Mouse (Mus musculus): ENCODE measurements around the gene Ncdn.

DNA sequence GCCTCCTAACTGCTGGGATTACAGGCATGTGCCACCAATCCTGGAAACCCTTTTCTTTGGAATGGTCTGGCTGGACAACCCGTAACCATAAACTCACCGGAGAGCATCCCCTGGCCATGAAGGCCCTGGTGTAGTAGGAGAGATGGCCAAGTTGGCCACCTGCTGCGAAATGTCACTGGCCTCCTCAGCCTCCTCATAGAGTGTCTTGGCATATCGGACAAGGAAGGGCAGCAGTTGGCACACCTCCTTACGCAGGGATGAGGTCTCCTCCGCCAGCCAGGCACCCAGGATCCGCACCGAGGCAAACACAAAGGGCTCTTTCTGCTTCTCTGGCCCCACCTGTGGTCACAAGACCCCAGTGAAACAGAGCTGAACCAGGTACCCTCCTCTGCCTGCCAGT is 4.9 kb downstream of the Ncdn start:
- no peak for TF ChIP-seq GATA1 (IDR thresholded peaks at IDR 0.05; ENCODE audit: low read length)
- no peak for TF ChIP-seq TAL1 (IDR thresholded peaks at IDR 0.05; ENCODE audit: low read length)

Measured in erythroblast, embryonic 14.5 days (primary cell).